Mouse (Mus musculus): ENCODE data around the gene Eaf2. TPM values are rescaled to one million over a fixed set of nuclear protein-coding genes. Genes with fewer than 3 reads are reported as not detected.

Eaf2 gene
- total RNA-seq (2021) = under 1 TPM; 0.54 to 0.78 TPM

DNA sequence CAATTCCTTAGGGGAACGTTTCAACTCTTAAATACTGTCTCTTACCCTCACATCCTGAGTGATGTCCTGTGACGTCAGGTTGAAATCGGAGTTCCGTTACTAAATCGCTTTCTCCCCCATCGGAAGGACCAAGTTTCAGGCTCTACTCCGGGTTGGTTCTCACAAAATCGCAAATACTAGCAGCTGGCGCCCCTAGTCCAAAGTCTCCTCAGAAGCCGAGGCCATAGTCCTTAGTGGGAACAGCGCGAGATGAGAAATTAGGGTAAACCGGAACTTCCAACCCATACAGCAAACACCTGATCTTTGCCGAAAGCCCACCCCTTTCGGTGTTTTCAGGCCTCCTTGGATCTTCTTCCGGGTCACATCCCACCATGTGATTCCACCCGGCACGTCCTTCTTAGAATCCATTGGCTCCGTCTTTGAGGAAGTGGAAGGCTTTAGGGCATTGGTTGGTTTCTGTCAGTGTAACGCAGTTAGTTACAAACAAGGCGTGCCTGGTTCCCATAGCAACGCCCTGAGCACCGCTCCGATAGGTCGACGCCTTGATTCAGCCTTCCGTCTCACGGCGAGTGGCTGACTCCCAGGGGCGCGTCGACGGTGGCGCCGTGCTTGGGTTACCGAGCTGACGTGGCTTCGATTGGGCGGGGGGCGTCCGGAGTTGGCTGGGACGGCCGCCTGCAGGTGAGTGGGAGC lies at the start of gene Eaf2, which contains the start of gene Golgb1:
Eaf2 (minus strand) TSS at position 421 of the 693 bp plus-strand sequence.
Golgb1 (plus strand) TSS at position 558 of the 693 bp plus-strand sequence.
- intact Hi-C loops (cut with DNase I) = loop anchor here (2.0 to 5.0 kb wide), 3 partner anchors 68 to 792 kb away; partner anchors contain the start of gene Polq
- DNase-seq = peak; percentile 89 to 90

DNA sequence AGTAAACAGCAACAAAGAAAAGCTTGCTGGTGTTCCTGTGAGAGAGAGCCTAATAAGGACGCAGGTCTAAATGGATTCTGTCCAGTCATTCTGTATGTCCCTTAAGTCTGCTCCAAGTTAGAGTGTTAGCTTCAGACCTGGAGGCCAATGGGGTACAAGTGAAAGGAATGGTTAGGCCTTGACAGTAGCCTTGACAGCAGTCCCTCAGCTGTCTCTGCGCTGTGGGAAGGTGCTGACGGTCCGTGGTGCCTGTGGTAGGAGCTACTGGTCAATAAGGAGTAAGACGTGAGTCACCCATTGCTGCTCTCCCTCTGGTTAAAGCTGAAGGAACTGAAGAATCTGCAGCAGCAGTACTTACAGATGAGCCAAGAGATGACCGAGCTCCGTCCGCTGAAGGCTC lies 49.5 kb upstream of the Eaf2 start:
- intact Hi-C loops (cut with DNase I) = no loop called here
- DNase-seq = no peak

DNA sequence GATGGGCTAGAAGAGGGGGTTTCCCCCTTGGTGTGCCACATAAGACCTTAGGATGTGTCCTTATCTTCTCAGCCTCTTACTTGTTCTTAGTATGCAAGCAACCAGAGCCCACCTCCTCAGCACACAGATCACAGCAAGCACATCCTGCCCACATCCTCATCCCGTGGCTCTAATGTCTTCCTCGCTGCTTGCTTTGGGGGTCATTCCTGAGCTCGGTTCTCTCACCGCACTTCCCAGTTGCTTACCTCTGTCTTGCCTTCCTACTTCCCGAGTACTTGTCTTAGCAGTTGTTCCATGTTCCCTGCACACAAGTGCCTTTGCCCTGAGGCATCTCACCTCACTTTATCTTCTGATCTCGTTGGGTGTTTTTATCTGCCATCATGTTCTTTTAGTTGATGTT lies 47.2 kb upstream of the Eaf2 start:
- intact Hi-C loops (cut with DNase I) = no loop called here

DNA sequence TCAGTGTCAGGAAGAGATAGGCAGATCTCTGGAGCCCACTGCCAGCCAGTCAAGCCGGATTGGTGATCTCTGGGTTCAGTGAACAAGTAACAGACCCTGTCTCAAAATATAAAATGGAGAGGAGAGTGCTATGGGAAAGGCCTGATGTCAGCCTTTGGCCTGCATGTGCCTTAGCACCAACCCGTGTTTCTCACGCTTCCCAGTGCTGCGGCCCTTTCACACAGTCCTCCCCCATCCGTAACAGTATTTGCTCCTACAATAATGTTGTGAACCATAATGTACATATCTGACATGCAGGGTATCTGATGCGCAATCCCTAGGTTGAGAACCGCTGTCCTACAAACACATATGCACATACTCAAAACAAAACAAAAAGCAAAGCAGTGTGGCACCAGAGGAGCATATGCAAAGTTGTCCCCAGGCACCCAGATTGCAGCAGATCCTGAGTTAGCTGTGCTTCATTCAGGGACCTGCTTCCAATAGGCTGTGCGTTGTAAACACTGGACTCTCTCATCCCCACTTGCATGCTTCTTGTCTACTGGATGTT lies 46.3 kb upstream of the Eaf2 start:
- no peak for DNase-seq
- intact Hi-C loops (cut with DNase I) = no loop called here

More for the DNA sequence above, 47.2 kb upstream of the Eaf2 start:
- DNase-seq = no peak

DNA sequence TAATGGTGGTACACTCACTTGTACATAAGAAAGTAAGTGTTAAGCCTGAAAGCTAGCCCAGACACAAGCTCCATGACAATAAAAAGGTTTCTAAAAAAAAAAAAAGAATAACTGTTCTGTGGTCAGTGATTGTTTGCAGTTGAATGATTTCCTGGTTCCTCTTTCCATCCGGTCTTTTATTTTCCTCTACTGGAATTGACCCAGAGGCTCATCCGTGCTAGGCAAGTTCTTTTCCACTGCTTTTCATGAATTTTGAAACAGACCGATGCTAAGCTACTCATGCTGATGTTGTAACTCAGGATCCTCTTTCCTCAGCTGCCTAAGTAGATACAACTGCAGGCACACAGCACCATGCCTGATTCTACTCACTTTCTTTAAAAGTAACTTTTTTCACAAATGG lies 45.6 kb upstream of the Eaf2 start:
- intact Hi-C loops (cut with DNase I) = no loop called here

DNA sequence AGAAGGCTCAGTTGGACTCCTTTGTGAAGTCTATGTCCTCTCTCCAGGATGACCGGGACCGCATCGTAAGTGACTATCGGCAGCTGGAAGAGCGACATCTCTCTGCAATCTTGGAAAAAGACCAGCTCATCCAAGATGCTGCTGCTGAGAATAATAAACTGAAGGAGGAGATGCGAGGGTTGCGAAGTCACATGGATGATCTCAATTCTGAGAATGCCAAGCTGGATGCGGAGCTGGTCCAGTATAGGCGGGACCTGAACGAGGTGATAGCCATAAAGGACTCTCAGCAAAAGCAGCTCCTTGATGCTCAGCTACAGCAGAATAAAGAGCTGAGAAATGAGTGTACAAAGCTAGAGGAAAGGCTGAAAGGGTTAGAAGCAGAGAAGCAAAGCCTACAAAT lies 43.7 kb upstream of the Eaf2 start:
- intact Hi-C loops (cut with DNase I) = no loop called here

More for the DNA sequence above, 45.6 kb upstream of the Eaf2 start:
- DNase-seq = no peak

DNA sequence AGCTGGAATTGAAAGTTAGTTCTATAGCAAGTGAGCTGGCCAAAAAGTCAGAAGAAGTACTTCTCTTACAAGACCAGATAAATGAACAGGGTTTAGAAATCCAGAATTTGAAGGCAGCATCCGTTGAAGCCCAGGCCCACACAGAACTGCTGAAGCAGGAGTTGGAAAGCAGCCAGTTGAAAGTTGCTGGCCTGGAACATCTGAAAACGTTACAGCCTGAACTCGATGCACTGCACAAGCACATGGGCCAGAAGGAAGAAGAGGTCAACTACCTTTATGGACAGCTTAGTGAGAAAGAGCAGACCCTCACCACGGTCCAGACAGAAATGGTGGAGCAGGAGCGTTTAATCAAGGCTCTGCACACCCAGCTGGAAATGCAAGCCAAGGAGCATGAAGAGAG lies 39.4 kb upstream of the Eaf2 start:
- intact Hi-C loops (cut with DNase I) = no loop called here
- DNase-seq = no peak

More for the DNA sequence above, 43.7 kb upstream of the Eaf2 start:
- no peak for DNase-seq

DNA sequence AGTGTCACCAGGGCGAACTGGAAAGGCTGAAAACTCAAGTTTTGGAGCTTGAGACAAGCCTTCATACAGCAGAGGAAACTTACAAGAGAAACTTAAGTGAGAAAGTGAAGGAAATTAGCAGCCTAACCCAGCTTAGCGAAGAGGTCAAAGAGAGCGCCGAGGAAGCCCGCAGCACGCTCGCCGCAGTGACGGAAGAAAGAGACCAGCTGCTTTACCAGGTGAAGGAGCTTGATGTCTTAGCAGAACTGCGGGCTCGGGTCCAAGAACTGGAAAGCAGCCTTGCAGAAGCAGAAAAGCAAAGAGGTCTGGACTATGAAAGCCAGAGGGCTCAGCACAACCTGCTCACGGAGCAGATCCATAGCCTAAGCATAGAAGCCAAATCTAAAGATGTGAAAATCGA lies 37.5 kb upstream of the Eaf2 start:
- intact Hi-C loops (cut with DNase I) = no loop called here
- no peak for DNase-seq

DNA sequence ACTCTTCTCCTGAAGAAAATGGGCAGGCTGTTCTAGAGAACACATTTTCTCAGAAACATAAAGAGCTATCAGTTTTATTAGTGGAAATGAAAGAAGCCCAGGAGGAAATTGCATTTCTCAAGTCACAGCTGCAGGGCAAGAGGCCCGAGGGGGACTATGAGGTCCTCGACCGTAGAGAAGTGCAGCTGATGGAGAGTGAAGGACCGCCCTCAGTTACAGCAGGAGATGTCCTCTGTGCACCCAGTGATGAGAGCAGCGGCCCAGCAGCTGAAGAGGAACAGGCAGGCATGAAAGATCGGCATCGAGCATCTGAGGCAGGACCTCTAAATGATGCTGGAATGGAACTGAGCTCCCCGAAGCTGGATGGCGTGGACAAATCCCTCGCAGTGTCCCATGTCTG lies 37.1 kb upstream of the Eaf2 start:
- DNase-seq = no peak

DNA sequence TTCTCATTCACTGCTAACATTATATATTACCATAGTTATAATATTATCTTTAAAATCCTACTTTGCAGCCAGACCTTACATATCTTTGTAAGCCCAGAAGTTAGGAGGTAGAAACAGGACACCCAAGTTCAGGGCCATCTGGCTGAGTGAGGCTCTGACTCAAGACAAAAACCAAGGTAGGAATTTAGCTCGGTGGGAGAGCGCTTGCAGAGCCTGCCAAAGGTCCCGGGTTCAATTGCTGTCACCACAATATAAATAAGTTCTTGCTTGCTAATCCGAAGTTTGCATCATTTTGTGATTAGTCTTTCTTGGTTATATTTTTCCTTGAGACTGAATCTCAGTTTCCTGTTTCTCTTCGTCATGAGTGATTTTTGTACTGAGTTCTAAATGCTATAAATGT lies 28.4 kb upstream of the Eaf2 start:
- intact Hi-C loops (cut with DNase I) = no loop called here
- no peak for DNase-seq

More for the DNA sequence above, 37.1 kb upstream of the Eaf2 start:
- intact Hi-C loops (cut with DNase I) = no loop called here

DNA sequence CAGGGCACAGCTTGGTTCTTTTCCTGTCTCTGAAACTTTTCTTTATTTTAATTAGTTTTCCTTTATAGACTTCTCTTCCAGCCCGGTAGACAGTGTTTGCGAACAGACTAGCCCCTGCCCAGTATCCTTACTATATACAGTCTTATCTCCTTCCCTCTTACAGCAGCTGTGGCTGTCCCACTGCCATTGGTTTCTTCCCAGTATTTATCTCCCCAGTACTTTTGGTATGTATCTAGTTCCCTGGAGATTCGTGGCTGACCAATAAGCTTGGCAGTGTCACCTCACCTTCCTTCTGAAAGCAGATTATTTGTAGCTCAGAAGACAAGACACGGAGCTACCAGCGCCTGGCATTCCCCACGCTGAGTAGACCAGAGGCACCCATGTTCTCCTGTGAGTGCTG lies 21.9 kb upstream of the Eaf2 start:
- intact Hi-C loops (cut with DNase I) = no loop called here
- DNase-seq = no peak

DNA sequence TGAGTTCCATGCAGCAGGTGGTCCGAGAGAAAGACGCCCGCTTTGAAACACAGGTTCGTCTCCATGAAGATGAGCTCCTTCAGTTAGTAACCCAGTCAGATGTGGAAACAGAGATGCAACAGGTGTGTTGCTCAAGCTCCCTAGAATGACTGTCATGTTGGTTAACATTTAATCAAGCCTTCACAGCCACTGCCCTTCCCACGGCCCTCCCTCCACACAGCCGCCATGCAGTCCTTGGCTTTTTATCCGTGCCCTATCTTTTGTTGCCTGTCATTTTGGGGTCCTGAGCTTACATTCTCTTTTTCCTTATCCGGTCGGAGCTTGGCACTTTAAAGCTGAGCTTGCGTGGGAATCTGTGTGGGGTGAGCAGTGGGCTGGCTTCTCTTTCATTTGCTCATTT lies 18.5 kb upstream of the Eaf2 start:
- DNase-seq = no peak
- intact Hi-C loops (cut with DNase I) = no loop called here

DNA sequence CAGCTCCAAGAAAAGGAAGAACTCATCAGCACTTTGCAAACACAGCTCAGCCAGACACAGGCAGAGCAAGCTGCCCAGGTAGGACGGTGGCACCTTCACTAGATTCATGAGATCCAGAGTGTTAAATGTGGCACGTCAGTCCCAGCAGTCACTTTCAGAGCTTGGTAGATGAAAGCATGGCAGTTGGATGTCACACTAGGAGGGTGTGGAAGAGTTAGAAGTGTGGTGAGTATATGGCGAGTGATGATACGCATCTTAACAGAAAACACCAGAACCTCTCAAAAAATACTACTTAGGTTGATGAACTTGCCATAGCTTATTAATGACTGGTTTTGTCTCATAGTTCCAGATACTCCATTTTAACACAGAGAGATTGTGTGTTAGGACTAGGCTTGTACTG lies 16.6 kb upstream of the Eaf2 start:
- no peak for DNase-seq
- intact Hi-C loops (cut with DNase I) = no loop called here

DNA sequence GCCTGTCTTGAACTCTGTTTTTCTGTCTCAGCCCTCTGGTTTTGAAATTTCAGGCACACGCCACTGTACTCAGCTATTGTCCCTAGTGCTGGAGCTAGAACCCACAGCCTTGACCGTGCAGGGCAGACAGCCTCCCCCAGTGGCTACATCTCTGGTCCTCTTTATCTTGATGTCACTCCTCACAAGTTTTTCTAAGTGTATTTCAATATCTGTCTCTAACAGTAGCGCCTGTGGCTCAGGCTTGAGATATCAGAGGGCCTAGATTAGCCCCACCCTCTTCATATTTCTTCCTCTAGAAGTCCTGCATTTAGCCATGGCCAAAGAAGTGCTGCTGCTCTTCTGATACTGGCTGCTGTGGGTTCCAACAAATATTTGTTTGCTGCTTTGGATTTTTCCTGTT lies 15.8 kb upstream of the Eaf2 start:
- intact Hi-C loops (cut with DNase I) = no loop called here
- DNase-seq = no peak

DNA sequence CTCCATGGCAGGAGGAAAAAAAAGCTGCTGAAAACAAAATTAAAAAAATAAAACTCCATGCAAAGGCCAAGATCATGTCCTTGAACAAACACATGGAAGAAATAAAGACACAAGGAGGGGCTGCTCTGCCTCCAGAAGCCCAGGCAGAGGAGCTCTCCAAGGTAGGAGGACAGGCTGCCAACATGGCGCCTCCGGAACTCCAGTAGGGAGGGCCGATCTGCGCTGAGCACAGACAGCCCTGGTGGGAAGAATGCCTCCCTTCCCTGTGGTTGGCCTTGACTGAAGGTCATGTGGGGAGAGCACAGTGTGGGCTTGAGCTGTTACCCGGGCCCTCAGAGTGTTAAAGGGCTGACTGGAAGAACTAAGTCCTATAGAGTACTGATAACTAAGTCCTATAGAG lies 12.7 kb upstream of the Eaf2 start:
- DNase-seq = no peak
- intact Hi-C loops (cut with DNase I) = no loop called here

DNA sequence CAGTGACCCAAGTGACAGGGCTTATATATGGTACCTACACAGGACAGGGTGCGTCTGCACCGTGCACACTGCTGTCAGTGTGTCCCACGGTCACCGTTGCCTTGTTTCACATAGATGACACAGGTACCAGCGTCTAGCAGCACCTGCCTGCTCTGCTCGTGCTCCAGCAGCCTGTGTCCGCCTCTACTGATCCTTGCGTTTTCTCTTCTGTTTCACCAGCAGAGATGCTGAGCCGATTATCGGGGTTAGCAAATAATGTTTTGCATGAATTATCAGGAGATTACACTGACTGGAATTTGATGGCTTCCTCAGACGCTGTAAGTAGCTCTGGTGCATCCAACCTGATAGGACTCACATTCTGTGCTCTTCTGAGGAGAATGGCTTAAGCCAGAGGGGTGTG lies 11.1 kb upstream of the Eaf2 start:
- DNase-seq = no peak
- intact Hi-C loops (cut with DNase I) = no loop called here

DNA sequence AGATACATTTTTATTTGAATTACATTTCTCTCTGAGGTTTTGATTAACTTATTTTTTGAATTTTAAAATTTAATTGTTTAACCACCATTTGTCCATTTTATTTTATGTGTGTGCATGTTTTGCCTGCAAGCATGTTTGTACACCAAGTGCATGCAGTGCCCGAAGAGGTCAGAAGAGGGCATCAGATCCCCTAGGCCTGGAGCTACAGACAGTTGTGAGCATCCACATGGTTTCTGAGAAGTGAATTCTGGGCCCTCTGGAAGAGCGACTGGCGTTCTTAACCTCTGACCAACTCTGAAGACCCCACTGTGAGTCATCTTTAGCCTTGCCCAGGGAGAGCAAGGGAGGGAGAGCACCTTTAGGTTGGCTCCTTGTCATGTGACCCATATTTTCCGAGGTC lies 10.1 kb upstream of the Eaf2 start:
- intact Hi-C loops (cut with DNase I) = no loop called here
- DNase-seq = peak in 1 of 2 experiments; percentile 13

DNA sequence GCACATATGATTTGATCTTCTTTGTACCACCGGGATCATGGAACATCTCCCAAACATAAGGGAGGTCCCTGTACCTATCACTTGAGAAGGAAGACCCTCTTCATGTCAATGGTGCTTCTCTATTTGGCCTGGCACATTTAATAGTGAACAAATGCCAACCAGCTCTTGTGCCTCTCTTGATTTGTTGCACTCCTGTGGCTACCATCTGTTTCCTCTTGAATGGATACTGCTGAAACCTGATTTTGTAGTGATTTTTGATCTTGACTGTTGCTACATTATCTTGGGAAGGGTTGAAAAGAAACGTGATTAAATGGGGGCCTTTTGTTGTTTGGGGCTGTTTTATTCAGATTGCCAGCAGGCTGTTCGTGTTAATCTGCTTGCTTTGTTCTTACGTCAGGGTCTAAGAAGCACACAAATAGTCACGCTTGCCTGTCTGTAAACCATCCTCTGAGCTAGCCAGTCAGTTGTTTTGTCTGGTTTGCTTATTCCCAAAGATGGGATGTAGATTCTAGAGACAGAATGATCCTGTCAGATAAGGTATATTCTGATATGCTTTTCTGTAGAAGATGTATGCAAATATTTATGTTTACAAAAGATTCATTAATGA lies 8.0 kb upstream of the Eaf2 start:
- DNase-seq = no peak
- intact Hi-C loops (cut with DNase I) = no loop called here

DNA sequence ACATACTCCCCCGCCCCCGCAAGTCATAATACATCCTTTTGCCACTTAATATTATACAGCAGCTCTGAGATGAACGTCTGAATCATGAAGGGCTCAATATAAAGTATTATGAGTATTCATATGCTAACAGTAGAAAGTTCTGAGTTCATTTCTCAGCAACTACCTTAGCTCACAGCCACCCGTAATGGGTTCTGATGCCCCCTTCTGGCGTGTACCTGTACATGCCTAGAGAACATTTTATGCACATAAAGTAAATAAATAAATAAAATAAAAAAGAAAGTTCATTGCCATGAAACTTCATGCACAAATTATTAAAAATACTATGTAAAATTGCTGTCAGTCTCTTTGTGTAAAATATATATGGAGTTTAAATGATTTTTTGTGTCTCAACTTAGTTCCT lies 2.5 kb upstream of the Eaf2 start:
- DNase-seq = no peak
- intact Hi-C loops (cut with DNase I) = loop anchor here (5.0 kb wide), 1 partner anchor 65 kb away; no protein-coding TSS in a partner anchor

DNA sequence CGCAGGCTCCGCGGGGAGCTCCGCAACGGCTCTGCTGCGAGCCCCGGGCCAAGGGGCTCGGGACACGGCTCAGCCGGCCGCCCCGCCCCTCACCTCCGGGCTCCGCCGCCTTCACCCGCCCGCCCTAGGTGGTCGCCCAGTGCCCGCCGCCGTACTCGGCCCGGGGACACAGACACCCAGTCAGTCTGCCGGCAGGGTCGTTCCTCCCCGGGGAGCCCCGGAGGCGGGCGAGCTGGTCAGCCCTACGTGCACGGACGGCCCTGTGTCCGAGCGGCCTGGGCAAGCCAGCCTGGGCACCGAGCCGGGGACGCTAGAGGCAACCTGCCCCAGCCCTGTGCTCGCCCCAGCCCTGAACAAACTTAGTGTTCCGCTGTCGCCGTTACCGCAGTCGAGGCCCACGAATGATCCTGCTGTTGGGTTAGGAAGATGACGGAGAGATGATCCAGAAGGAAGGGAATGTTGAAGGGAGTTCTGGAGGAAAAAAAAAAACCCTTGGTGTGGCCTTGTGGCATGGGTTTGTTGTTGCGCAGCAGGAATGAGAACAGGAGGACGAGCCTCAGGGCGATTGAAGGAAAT lies 561 bp upstream of the Eaf2 start:
- peak in 1 of 2 experiments; percentile 43 for DNase-seq

DNA sequence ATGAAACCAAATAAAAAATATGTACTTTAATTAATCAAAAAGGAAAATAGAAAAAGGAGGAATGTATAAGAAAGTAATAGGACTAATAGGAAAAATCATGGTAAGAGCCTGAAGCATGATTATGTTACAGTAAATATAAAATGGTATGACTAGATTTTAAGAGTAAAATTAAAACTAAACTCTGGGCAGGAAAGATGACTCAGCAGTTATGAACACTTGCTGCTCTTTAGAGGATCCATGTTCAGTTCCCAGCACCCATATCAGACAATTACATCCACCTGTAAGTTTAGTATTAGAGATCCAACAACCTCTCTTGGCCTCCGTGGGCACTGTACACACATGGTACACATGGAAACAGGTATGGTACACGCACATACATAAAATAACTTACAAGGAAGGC lies 5.4 kb downstream of the Eaf2 start:
- intact Hi-C loops (cut with DNase I) = no loop called here
- no peak for DNase-seq

More for the DNA sequence above, 561 bp upstream of the Eaf2 start:
- intact Hi-C loops (cut with DNase I) = loop anchor here (2.0 to 5.0 kb wide), 2 partner anchors 67 to 135 kb away; partner anchors contain the start of gene Polq

DNA sequence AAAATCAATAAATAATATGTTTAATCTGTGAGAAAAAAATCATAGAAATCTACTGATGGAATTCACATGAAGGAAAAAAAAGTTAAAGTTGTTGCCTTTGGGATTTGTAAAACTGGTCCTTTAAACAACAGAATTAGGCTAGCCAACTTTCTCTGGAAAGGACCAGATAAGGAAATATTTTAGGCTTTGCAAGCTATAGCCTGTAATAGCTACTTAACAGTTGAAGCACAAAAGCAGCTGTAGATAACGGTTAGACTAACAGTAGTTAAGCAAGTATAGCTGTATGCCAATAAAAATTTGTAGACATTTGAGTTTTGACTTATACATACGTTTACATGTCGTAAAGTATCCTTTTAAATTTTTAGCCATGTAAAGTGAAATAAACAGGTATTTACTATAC lies 11.2 kb downstream of the Eaf2 start:
- intact Hi-C loops (cut with DNase I) = no loop called here

More for the DNA sequence above, 11.2 kb downstream of the Eaf2 start:
- DNase-seq = no peak

Measured in heart, postnatal 36 days (tissue).